Mouse (Mus musculus) T-helper 2 cell (primary cell): ENCODE measurements around the gene Ankrd42.

Experiments used
- in situ Hi-C: fragments of 300-600 bp; cut with MboI, MseI; formaldehyde crosslinking; loops from one replicate; pipeline ENCODE4 v1.15.1; 2025; ENCODE audit warnings: high pct_unique_total_duplicates

The Ankrd42 gene

DNA sequence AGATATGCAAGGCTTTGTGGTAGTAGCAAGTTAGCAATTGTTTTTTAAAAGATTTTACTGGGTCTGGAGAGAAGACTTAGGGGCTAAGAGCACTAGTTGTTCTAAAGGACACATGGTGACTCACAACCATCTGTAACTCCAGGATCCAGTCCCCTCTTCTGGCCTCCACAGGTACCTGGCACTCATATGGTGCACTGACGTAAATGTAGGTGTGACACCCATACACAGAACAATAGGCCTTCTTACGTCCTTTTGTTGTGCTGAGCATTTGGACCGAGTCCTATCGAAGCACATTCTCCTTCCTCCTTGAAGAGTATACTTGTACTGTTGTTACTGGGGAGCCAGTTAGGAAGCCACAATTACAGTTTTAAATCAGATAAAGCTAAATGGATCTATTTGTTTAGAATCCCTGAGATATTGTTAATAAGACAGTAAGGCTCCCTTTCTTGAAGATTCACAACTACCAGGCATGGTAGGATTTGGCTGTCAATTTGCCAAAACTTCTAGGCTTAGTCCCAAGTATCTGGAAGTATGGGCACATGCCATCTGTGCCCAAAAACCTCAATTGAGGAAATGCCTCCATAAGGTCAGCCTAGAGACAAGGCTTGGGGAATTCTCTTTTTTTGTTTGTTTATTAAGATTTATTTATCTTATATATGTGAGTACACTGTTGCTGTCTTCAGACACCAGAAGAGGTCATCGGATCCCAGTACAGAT, 56.3 kb downstream of the Ankrd42 start:
- in situ Hi-C loops = no loop called here

DNA sequence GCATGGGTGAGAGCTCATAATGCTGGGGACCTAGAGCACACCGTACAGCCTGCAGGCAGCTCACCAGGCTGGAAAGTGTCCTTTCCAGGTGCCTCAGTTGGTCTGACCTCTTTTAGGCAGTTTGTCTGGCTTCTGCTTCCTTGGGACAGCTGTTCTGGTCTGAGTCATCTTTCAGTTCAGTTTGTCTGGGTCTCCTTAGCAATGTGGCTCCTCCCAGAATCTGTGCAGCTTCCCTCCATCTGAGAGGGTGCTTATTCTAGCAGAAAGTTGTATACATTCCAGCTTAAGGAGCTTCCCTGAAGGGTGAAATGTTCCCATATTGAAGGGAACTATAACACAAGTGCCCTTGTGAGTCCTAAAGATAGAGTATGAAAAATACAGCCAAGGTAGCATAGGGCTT, 70.2 kb downstream of the Ankrd42 start:
- in situ Hi-C loops = loop anchor here (10.0 kb wide), 1 partner anchor 308 kb away; the partner anchor contains the start of genes Ddias and Prcp

GRCm38 (mm10) chr7:92560986-92561876, 75.7 kb downstream of the Ankrd42 start, which contains the start of gene Ccdc90b:
Gene Ccdc90b (plus strand): TSS chr7:92561149.
- in situ Hi-C loops = loop anchor here (10.0 kb wide), 1 partner anchor 314 kb away; the partner anchor contains the start of genes Ddias and Prcp

GRCm38 (mm10) chr7:92558744-92559143, 78.2 kb downstream of the Ankrd42 start:
- in situ Hi-C loops = no loop called here

DNA sequence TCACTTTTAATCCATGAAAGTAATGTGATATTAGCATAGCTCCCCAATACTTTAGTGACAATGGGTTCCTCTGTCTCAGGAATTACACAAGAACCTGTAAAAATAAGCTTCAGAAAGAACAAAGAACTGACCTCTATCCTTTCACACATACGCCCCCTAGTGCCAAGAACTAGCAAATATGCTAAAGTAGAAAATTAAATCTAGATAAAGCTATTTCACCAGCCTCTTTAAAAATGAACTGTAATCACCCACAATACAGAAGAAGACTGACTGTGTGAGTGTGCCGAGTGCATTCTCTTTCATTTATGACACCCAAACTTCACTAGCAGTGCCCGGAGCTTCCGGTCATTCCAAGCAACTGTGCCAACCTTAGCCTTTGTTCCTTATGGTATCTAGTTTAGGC, 86.0 kb downstream of the Ankrd42 start:
- in situ Hi-C loops = no loop called here

DNA sequence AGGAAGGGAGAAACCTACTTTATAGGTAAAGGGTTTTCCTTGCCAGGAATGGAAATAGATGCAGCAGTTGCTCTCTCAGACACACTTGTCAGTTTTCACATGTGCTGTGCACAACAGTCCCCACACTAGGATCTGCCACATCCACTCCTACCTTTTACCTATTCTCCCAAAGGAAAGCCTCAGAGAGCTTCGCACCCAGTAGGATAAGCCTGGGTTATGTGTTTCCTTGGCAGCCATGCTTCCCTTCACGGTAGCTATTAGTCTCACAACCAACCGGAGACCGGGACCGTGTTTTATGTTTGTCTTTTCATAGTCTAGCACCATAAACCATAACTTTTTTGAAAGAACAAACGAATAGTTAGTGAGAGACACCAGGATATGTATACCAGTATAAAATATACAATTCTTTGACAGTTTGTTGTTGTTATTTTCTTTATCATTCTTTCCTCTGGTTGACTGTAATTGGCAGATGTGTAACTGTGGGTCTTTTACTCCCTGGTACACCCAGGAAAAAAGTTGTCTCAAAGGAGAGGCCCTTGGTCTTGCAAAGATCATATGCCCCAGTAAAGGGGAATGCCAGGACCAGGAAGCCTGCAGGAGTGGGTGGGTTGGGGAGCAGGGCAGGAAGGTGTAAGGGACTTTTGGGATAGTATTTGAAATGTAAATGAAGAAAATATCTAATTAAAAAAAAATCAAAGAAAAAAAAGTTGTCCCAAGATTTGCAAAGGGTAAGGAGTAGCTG, 86.5 kb downstream of the Ankrd42 start:
- in situ Hi-C loops = no loop called here

- in situ Hi-C loops = loop anchor here (5.0 to 25.0 kb wide), 3 partner anchors 142 to 1316 kb away; no protein-coding TSS in a partner anchor
Observed at GRCm38 (mm10) chr7:92546763-92547162, 90.2 kb downstream of the Ankrd42 start.

DNA sequence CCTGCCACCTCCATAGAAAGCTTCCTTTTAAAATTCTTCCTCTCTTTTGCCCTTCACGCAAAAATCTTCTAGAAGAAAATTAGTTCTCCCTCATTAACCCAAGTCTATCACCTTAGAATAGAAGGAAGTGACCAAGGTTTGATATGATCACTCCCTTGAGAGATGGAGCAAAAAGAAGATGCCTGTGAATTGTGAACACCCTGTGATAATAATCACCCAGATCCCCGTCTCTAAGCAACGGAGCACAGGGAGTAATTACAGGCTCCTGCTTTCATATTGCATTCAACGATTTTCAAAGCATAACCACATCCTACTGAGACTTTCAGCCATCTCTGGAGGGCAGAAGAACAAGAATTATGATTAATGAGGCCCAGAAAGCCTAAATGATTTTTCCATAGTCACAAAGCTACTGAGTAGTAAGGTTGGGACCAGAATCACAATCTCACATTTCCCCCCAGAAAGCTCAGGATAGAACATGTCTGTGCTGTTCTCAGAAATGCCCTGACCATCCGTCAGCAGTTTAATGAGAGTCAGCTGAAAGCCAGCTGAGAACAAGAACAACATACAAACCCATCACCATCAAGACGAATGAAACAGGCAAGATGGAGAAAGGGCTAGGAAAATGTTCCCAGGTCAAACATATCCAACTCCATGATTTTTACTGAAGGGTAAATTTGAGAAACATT, 104.4 kb downstream of the Ankrd42 start:
- in situ Hi-C loops = loop anchor here (25.0 kb wide), 1 partner anchor 1330 kb away; no protein-coding TSS in a partner anchor
